Comparison of ENCODE assay signal across 8 mouse cellular contexts in the genomic region with DNA sequence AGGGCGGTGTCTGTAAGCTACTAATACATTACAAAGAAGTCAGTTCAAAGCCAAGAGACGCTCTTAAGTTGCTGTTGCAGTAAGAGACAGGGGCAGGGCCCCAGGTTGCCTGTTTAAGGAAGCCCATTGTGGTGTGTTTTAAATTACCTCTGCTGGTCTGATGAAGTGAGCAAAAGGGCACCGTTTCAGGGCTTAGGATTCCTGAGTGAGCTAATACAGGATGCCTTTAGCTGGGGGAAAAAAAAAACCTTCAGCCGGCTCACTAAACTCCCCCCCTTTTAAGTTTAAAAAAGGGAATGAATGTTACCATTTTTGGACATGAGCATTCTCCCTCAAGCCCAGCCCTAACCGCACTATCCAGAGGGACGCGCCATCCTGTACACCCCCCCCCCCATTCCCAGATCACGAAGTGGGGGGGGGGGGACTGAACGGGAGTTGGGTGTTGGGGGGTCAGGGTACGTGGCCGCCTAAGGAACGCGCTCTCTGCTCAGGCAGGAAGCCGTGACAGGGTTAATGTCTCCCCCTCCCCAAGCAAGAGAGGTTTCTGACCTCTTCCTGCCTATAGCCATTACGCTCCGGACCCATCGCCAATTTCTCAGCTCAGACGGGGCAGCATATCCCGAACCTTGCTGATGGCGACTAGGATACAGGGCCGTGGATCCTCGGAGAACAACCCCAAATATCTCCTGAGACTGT. TPM values are rescaled to one million over a fixed set of nuclear protein-coding genes. Genes with fewer than 3 reads are reported as not detected.
DNase-seq lines count a peak whose midpoint lies in the region; ATAC-seq and TF ChIP-seq lines count a peak whose summit lies in the region.

No protein-coding gene starts in this region.

- under 1% methylated on average over 22 of the region's 22 CpGs for WGBS in heart, embryonic 10.5 days
- WGBS in forebrain, embryonic 13.5 days: 1% methylated on average over 21 of the region's 22 CpGs
- 3% methylated on average over 22 of the region's 22 CpGs for WGBS in liver, embryonic 15.5 days (ENCODE audit: insufficient replicate concordance)

- no peaks in the 10 kb centered on the region for H3K27me3 ChIP-seq in heart, embryonic 10.5 days (ENCODE audit: insufficient read depth, poor library complexity, severe bottlenecking)
- H3K27me3 ChIP-seq in CH12.LX (replicated peaks): peaks cover 22% of the 10 kb centered on the region
- no peaks in the 10 kb centered on the region for H3K27me3 ChIP-seq in forebrain, embryonic 13.5 days
- H3K27me3 ChIP-seq in liver, embryonic 15.5 days: peaks cover 59% of the 10 kb centered on the region

- peaks cover 53% of the 10 kb centered on the region for H3K4me1 ChIP-seq in heart, embryonic 10.5 days
- H3K4me1 ChIP-seq in CH12.LX (ENCODE audit: control insufficient read depth in 1 of 2, insufficient read depth in 2 of 2): peaks cover 0 to 15% of the 10 kb centered on the region in 2 experiments; a peak in 2 of 4 replicates
- H3K4me1 ChIP-seq in forebrain, embryonic 13.5 days: peaks cover 23% of the 10 kb centered on the region
- peaks cover 5% of the 10 kb centered on the region; the same call in 1 of the 2 replicates for H3K4me1 ChIP-seq in liver, embryonic 15.5 days (replicated peaks)

- H3K4me3 ChIP-seq in heart, embryonic 10.5 days: peak overlapping the region; percentile 94
- H3K4me3 ChIP-seq in CH12.LX (replicated peaks in 1 of 3; ENCODE audit: low read depth in 2 of 3, low read length in 2 of 3, poor library complexity in 1 of 3): peak overlapping the region; percentile 70 to 82 (median 70)
- H3K4me3 ChIP-seq in forebrain, embryonic 13.5 days: peak overlapping the region; percentile 71
- peak overlapping the region; percentile 62 for H3K4me3 ChIP-seq in liver, embryonic 15.5 days (replicated peaks)

- H3K27ac ChIP-seq in heart, embryonic 10.5 days: peak overlapping the region; percentile 98
- H3K27ac ChIP-seq in CH12.LX (ENCODE audit: insufficient read depth, low read depth): no peak overlapping the region
- peak overlapping the region; percentile 91; the same call in 1 of the 2 replicates for H3K27ac ChIP-seq in forebrain, embryonic 13.5 days
- peak overlapping the region; percentile 76 for H3K27ac ChIP-seq in liver, embryonic 15.5 days (replicated peaks)

- in situ Hi-C loops in CH12.LX (cut with MboI; ENCODE audit: low pct_ligation_motif_present, low pct_unique_long_range_greater_than_20kb, low sequenced_read_pairs): no loop called here

- H3K36me3 ChIP-seq in heart, embryonic 10.5 days: no peaks in the 10 kb centered on the region; the same call in 1 of the 2 replicates
- no peaks in the 10 kb centered on the region for H3K36me3 ChIP-seq in CH12.LX (replicated peaks in 1 of 2; ENCODE audit: control insufficient read depth in 1 of 2, insufficient read depth in 1 of 2, low read length in 1 of 2)
- no peaks in the 10 kb centered on the region for H3K36me3 ChIP-seq in forebrain, embryonic 13.5 days (ENCODE audit: poor library complexity, severe bottlenecking)
- no peaks in the 10 kb centered on the region for H3K36me3 ChIP-seq in liver, embryonic 15.5 days (replicated peaks)

- H3K79me2 ChIP-seq in CH12.LX (replicated peaks; ENCODE audit: control insufficient read depth, extremely low read depth, insufficient read depth, poor library complexity, severe bottlenecking): no peaks in the 10 kb centered on the region

- DNase-seq in heart, embryonic 10.5 days (ENCODE audit: low spot score): no peak
- no peak for DNase-seq in heart, postnatal 14 days
- no peak for DNase-seq in CH12.LX (ENCODE audit: extremely low read depth)
- DNase-seq in thymus, postnatal 0 days (ENCODE audit: low spot score): peak; percentile 66
- no peak for DNase-seq in adrenal gland, postnatal 4 days (ENCODE audit: low spot score in 2 of 2)
- DNase-seq in adrenal gland, postnatal 25 days: no peak

- intact Hi-C loops in heart, postnatal 14 days (cut with DNase I): loop anchor here (1.0 to 5.0 kb wide), 3 partner anchors 41 to 119 kb away; no protein-coding TSS in a partner anchor

- peak; percentile 4 for ATAC-seq in forebrain, embryonic 13.5 days
- ATAC-seq in liver, embryonic 15.5 days (ENCODE audit: insufficient read depth): no peak

- dilution Hi-C loops in CH12.LX (cut with MboI; ENCODE audit: extremely low pct_ligation_motif_present, extremely low pct_unique_long_range_greater_than_20kb, low sequenced_read_pairs): no loop called here

- TF ChIP-seq RAD21 in CH12.LX (IDR thresholded peaks at IDR 0.05; ENCODE audit: low read depth, low read length): no peak

- TF ChIP-seq POLR2A in CH12.LX (IDR thresholded peaks at IDR 0.05; ENCODE audit: low read depth, low read length): no peak

- no peaks in the 10 kb centered on the region for H3K9me3 ChIP-seq in heart, embryonic 10.5 days
- no peaks in the 10 kb centered on the region for H3K9me3 ChIP-seq in CH12.LX (replicated peaks; ENCODE audit: low read length)
- H3K9me3 ChIP-seq in forebrain, embryonic 13.5 days (replicated peaks): no peaks in the 10 kb centered on the region
- H3K9me3 ChIP-seq in liver, embryonic 15.5 days (replicated peaks): no peaks in the 10 kb centered on the region

- TF ChIP-seq EP300 in CH12.LX (IDR thresholded peaks at IDR 0.05; ENCODE audit: low read length): no peak

- H3K4me2 ChIP-seq in CH12.LX (ENCODE audit: insufficient read depth, low read depth, poor library complexity, severe bottlenecking): peak overlapping the region; percentile 79
- H3K4me2 ChIP-seq in forebrain, embryonic 13.5 days: peak overlapping the region; percentile 92
- H3K4me2 ChIP-seq in liver, embryonic 15.5 days: peak overlapping the region; percentile 64

- H3K9ac ChIP-seq in CH12.LX (ENCODE audit: insufficient read depth, low read depth): no peak overlapping the region
- H3K9ac ChIP-seq in forebrain, embryonic 13.5 days: peak overlapping the region; percentile 81
- peak overlapping the region; percentile 53; the same call in 1 of the 2 replicates for H3K9ac ChIP-seq in liver, embryonic 15.5 days

- TF ChIP-seq CTCF in CH12.LX (conservative IDR thresholded peaks at IDR 0.05 in 1 of 2, IDR thresholded peaks at IDR 0.05 in 1 of 2; ENCODE audit: low read depth in 2 of 2, low read length in 2 of 2): no peak

TF ChIP-seq in CH12.LX, 34 proteins besides CTCF, POLR2A, EP300 and RAD21:
- TF ChIP-seq SIN3A (IDR thresholded peaks at IDR 0.05; ENCODE audit: low read length): no peak
- TF ChIP-seq TBP (conservative IDR thresholded peaks at IDR 0.05; ENCODE audit: low read depth, low read length): no peak
- TF ChIP-seq HCFC1 (IDR thresholded peaks at IDR 0.05; ENCODE audit: low read depth, low read length): no peak

RNA-seq across cellular contexts. Expression of a gene that starts 1.5 kb away (rescaled TPM):
- 62.6 and 67.8 TPM in 2 replicates for polyA plus RNA-seq in heart, embryonic 10.5 days (2016; fragmentation: Nextera tagmentation; extraction: Ambion mirVana)
- total RNA-seq in heart, postnatal 14 days (2021): 10 to 100 TPM; 49.7 to 51.0 TPM
- total RNA-seq in CH12.LX (2012; rRNA removed): 4.9 and 5.5 TPM in 2 replicates
- 2.4 and 2.7 TPM in 2 replicates for total RNA-seq in CH12.LX (2014; rRNA removed)
- 10.9 and 13.2 TPM in 2 replicates for polyA plus RNA-seq in CH12.LX (2012; ENCODE audit: insufficient read length, low read depth)
- 9.3 and 9.9 TPM in 2 replicates for polyA plus RNA-seq in forebrain, embryonic 13.5 days (2015; fragmentation: Nextera tagmentation; extraction: Ambion mirVana)
- polyA plus RNA-seq in liver, embryonic 15.5 days (2015; fragmentation: Nextera tagmentation; extraction: Ambion mirVana): 7.9 and 9.4 TPM in 2 replicates
- polyA plus RNA-seq in thymus, postnatal 0 days (2015; fragmentation: Nextera tagmentation; extraction: Ambion mirVana): 36.9 and 41.0 TPM in 2 replicates
- total RNA-seq in adrenal gland, postnatal 4 days (2021): 10 to 100 TPM; 59.3 to 80.6 TPM
- 35.0 and 37.3 TPM in 2 replicates for total RNA-seq in adrenal gland, postnatal 25 days (2021)
